Mouse (Mus musculus): ENCODE measurements around the gene Cttnbp2nl.

The Cttnbp2nl gene

DNA sequence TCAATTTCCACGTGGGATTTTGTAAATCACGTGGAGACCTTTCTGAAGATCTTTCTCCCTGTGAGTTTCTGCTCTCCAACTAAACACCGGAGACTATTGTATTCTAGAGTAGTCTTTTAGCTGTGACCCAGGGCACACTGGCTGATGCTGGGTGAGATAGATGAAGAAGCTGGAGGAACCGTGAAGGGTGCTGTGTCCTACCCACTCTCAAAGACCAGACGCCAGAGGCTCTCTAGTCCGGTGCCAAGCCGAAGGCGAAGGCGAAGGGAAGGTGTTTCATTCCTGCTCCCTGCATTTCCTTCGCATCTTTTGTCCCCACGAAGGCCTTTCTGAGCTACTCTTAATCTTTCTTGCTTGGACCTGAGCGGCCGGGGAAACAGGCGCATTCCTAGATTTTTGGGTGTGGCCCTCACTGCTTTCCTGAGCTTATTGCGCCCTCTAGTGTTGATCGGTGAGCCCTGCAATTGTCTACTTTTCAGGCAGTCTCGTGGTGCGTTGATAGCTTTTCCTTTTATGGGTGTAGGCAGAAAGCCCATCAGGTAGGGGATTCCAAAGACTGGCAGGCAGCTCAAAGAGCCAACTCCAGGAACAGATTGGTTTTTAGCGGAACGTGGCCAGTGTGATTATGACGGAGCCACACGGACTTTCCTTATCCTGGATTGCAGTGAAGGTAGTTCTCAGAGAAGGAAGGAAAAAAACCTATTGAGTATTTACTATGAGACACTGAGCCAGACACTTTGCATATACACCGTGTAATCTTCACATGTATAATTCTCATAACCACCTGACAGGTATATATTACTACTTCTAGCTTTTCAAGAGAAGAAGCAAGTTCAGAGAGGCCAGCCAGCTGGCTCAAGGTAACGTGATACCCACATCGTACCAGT, 5.9 kb upstream of the Cttnbp2nl start:
- peak; percentile 21 to 71 for DNase-seq (ENCODE audit: low spot score in 2 of 2)

DNA sequence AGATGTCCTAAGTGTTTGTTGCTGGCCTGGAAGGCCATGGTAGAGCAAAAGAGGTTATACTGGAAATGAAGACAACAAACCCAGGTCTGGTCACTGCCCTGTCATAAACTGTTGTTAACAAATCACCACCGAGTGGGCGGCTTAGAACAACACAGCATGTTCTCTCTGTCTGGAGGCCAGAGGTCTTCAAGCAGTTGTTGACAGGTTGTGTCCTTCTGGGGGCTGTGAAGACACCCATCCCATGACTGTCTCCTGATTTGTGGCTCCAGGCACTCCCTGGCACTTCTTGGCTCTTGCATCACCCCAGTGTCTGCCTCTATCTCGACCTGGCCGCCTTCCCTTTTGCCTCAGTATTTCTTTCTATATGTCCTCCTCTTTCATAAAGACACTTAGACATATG, 2.7 kb upstream of the Cttnbp2nl start:
- no peak for DNase-seq (ENCODE audit: low spot score in 2 of 2)

GRCm38 (mm10) chr3:105054952-105055351, 2.0 kb upstream of the Cttnbp2nl start:
- no peak for DNase-seq (ENCODE audit: low spot score in 2 of 2)

- DNase-seq (ENCODE audit: low spot score in 2 of 2) = no peak
These were observed 704 bp upstream of the Cttnbp2nl start for GRCm38 (mm10) chr3:105053698-105054001.

DNA sequence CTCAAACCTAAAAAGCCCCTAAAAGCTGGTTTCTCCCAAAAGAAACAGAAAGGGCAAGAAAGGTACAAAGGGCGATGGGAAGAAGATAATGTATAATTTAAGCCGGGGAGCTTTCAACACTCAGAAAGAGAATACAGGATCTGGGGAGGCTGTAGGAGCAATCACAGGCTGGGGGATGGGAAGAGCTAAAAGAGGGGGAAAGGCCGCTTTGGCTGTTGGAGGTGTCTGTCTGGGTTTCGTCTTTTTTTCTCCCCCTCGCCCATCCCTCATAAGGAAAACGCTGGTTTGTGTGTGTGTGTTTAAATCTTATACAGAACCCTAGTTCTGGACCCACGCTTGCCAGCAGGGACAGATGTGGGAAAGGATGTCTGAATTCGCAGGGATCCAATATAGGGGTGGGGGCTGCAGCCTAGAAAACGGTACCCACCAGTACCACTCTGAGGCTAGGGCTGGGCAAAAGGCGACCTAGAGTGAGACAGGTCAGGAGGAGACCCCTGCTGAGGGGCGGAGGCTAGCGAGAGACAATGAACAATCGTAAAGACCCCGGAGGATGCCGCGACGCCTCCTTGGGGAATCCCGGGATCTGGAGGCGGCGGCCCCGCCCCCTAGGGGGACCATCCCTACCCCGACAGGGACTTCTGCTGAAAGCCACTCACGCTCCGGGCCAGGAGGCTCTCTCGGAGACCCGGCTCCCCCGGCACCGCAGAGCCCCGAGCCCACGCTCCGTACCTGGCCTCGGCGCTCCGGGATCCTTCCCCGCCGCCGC, 592 bp downstream of the Cttnbp2nl start:
- DNase-seq (ENCODE audit: low spot score in 2 of 2) = no peak

- no peak for DNase-seq (ENCODE audit: low spot score in 2 of 2)
These were observed 1.8 kb downstream of the Cttnbp2nl start for GRCm38 (mm10) chr3:105051103-105051502.

GRCm38 (mm10) chr3:105049848-105050247, 3.1 kb downstream of the Cttnbp2nl start:
- no peak for DNase-seq (ENCODE audit: low spot score in 2 of 2)

GRCm38 (mm10) chr3:105047616-105048015, 5.3 kb downstream of the Cttnbp2nl start:
- DNase-seq (ENCODE audit: low spot score in 2 of 2) = no peak

DNA sequence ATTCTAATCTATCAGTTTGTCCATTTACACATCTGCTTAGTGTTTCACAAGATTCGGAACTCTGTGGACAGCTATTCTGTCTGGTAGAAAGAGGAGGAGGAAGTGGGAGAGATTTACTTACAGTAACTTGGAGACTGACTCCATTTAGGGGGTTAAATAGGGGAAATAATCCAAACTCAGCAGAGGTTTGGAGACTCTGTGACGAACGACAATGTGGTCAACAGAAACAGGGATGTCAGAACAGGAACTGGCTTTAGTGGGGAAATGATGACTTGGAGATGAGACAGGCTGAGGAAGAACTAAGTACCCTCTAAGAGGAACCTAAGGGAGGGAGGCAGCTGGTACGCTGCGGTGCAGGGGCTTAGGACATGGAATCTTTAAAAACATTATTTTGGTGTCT, 6.1 kb downstream of the Cttnbp2nl start:
- DNase-seq (ENCODE audit: low spot score in 2 of 2) = no peak

GRCm38 (mm10) chr3:105043746-105044145, 9.2 kb downstream of the Cttnbp2nl start:
- no peak for DNase-seq (ENCODE audit: low spot score in 2 of 2)

GRCm38 (mm10) chr3:105040983-105041625, 11.8 kb downstream of the Cttnbp2nl start:
- no peak for DNase-seq (ENCODE audit: low spot score in 2 of 2)

- DNase-seq (ENCODE audit: low spot score in 2 of 2) = no peak
These were observed 12.9 kb downstream of the Cttnbp2nl start for GRCm38 (mm10) chr3:105040002-105040401.

DNA sequence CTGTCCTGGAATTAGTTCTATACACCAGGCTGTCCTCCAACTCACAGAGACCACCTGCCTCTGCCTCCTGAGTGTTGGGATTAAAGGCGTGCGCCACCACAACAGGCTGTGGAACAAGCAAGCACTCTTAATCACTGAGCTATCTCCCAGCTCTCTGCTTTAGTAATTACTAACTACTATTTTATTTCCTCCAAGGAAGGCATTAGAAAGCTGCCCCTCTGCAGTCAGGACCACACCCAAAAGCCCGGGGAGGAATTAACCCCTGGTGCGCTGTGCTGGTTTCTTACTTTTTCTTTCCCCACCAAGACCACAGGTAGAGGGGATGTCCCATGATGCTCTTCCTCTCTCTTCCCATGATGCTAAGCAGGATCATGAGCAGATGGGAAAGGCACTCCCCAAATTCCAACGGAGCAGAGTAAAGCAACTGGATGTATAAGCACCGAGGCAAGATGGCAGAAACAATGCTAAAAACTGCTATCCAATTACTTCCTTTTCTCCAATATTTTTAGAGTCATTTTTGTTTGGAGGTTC, 15.6 kb downstream of the Cttnbp2nl start:
- DNase-seq (ENCODE audit: low spot score in 2 of 2) = no peak

DNA sequence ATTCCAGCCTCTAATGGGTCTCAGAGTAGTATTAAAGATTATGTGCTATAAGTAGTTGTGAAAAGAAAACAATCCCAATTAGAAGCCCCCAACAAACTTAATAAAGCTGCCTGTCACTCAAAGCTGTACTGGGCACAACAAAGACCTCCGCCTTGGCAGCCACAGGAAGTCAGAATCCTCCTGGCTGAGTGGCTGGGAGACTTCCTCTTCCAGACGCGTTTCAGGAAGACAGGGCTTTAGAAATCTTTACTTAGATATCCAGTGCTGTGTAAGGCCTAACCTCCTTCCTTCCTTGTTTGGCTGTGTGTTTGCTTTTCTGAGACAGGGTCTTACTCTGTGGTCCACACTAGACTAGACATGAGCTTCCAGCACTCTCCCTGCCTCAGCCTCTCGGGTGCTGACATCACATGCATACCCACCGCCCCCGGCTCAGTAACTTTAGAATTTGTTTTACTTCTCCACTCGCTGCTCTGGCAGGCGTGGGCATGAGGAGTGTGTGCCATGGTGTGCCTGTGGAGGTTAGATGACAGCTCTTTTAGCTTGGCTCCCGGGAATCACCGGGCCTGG, 16.6 kb downstream of the Cttnbp2nl start:
- DNase-seq (ENCODE audit: low spot score in 2 of 2) = no peak

DNA sequence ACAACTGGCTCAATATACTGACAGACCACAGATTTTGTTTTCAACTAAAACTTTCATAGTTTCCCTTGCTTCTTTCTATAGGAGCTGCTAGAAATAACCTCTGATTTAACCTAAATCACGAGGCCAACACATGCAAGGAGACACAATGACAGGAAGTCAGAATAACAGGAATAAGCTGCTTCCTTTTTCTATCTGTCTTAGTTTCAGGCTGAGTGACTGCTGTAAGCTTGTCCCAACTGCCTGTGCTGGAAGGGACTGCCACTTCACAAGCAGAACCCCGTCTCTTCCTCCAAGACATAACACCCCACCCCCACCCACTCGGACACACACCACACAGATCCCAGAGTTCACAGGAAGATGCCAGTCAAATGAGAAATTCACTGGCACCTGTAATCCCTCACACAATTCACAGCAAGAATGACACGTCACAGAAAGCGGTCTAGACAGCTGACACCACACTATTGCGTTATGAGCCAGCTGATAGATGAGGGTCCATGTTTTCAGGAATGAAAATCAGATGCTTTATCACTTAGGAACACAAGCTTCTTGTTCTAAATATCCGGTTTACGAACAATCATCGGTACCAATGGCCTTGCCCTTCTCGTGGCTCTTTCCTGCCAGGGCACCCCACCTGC, 29.5 kb downstream of the Cttnbp2nl start:
- DNase-seq (ENCODE audit: low spot score in 2 of 2) = no peak

GRCm38 (mm10) chr3:105019826-105020692, 32.9 kb downstream of the Cttnbp2nl start:
- DNase-seq (ENCODE audit: low spot score in 2 of 2) = no peak

DNA sequence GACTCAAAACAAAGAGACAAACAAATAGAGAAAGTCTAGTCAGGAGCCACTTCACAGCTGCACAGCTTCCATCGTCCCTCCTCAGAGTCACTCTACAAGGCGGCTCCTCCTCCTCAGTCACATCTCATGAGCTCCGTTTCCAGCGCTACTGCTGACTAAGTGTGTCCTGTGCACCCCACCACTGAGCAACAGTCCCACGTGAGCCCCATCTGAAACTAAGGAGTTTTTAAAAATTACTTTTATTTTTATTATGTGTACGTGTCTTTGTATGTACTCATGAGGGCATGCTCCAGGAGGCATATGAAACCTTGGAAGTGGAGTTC, 34.2 kb downstream of the Cttnbp2nl start:
- DNase-seq (ENCODE audit: low spot score in 2 of 2) = no peak

GRCm38 (mm10) chr3:105018085-105018782, 34.7 kb downstream of the Cttnbp2nl start:
- DNase-seq (ENCODE audit: low spot score in 2 of 2) = no peak

DNA sequence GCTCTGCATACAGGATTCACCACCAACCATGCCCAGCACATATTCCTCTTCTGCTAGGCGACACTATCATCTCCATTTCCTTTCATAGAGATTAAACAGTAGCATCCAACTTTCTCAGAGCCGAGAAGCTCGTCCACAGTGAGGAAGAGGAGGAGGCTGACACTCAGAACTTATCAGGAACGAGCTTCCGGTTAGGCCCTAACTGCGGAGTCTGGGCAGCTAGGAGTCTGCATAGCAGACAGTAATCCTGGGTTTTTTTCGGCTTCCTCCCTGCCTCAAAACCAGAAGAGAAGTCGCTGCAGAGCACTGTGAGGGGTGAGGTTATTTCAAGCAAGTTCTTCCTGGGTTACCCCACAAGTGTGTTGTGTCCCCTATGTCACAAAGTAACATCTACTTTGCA, 35.6 kb downstream of the Cttnbp2nl start:
- no peak for DNase-seq (ENCODE audit: low spot score in 2 of 2)

DNA sequence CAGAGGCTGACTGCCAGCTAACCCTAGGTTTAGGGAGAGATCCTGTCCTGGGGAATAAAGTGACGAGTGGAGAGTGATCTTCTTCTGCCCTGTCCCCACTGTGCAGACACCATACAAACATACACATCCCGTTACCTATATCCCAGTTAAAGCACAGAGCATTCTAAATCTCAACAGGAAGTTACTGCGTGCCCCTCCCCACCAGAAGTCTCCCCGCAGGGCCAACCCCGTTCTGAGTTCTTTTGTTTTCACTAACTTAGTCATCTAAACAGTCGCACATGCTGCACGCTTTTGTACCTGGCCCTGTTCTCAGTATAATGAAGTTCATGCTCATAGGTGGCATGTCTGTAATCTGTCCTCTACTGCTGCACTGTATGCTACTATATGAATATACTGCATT, 36.7 kb downstream of the Cttnbp2nl start:
- no peak for DNase-seq (ENCODE audit: low spot score in 2 of 2)

Measured in thymus, postnatal 10 days (tissue).